Mouse (Mus musculus) ES-E14 (cell line): ENCODE results near the gene Robo1. TPM values are rescaled to one million over a fixed set of nuclear protein-coding genes. Genes with fewer than 3 reads are reported as not detected.

Experiments used
- DNase-seq: peaks from one replicate; pipeline ENCODE4 v3.0.0-alpha.2; 2013; ENCODE audit warnings: low read depth, low spot score
- H3K27ac ChIP-seq: 2 replicates; pipeline ENCODE4 v1.5.1; 2012; ENCODE audit warnings: low read depth, mild to moderate bottlenecking, low read length, moderate library complexity, mixed read lengths; ENCODE audit not compliant: poor library complexity, insufficient read depth, severe bottlenecking
- H3K36me3 ChIP-seq: 2 replicates; pipeline ENCODE4 v1.6.1; 2012; ENCODE audit warnings: mild to moderate bottlenecking, low read length, moderate library complexity, mixed read lengths; ENCODE audit not compliant: control insufficient read depth, poor library complexity, insufficient read depth, severe bottlenecking
- H3K4me1 ChIP-seq, 2 experiments: fragments of 150-350 bp in 1 of 2; sonication (generic) in 1 of 2; 2 replicates each; pipeline ENCODE4 v1.6.1; 2012; ENCODE audit warnings: low read length in 2 of 2, mild to moderate bottlenecking in 1 of 2, mixed read lengths in 1 of 2; ENCODE audit not compliant: control insufficient read depth in 2 of 2, insufficient read depth in 2 of 2, poor library complexity in 1 of 2
- H3K4me3 ChIP-seq, 2 experiments: fragments of 150-350 bp in 1 of 2; sonication (generic) in 1 of 2; 2 replicates each; pipeline ENCODE4 v1.5.1; 2012; ENCODE audit warnings: low read length in 2 of 2, low read depth in 1 of 2, mild to moderate bottlenecking in 1 of 2, mixed read lengths in 1 of 2; ENCODE audit not compliant: insufficient read depth in 1 of 2, poor library complexity in 1 of 2, severe bottlenecking in 1 of 2
- H3K9ac ChIP-seq: 2 replicates; pipeline ENCODE4 v1.6.1; 2012; ENCODE audit warnings: low read depth, mild to moderate bottlenecking, low read length, mixed read lengths; ENCODE audit not compliant: poor library complexity, insufficient read depth, severe bottlenecking
- H3K9me3 ChIP-seq: fragments of 150-350 bp; sonication (generic); 2 replicates; pipeline ENCODE4 v1.6.1; 2012; ENCODE audit warnings: low read depth, mild to moderate bottlenecking, low read length; ENCODE audit not compliant: control insufficient read depth, insufficient read depth
- CHD2 ChIP-seq: IDR thresholded peaks from 2 replicates; pipeline ENCODE4 v1.6.1; 2014; ENCODE audit warnings: mild to moderate bottlenecking, low read depth, low read length, inconsistent platforms
- HCFC1 ChIP-seq: IDR thresholded peaks from 2 replicates; pipeline ENCODE4 v1.6.1; 2012; ENCODE audit warnings: low read length, inconsistent platforms, borderline replicate concordance; ENCODE audit not compliant: insufficient read depth
- MAFK ChIP-seq: IDR thresholded peaks from 2 replicates; pipeline ENCODE4 v1.6.1; 2014; ENCODE audit warnings: mild to moderate bottlenecking, low read depth, low read length, inconsistent platforms; ENCODE audit not compliant: insufficient read depth
- ZC3H11A ChIP-seq: IDR thresholded peaks from 2 replicates; pipeline ENCODE4 v1.6.1; 2012; ENCODE audit warnings: low read depth, mild to moderate bottlenecking, inconsistent platforms, low read length, borderline replicate concordance
- ZNF384 ChIP-seq: IDR thresholded peaks from 2 replicates; pipeline ENCODE4 v1.6.1; 2012; ENCODE audit warnings: low read depth, low read length, inconsistent platforms
- in situ Hi-C, 2 experiments: fragments of 600-800 bp; cut with MboI; formaldehyde crosslinking; loops; one replicate each; pipeline ENCODE4 v1.15.1; 2025; ENCODE audit warnings: low sequenced_read_pairs in 2 of 2, inconsistent platforms in 1 of 2; ENCODE audit not compliant: unreplicated experiment in 2 of 2
- total RNA-seq: library from RNA; depleted of rRNA; stranded (reverse); fragments of 300-350 nt; gene quantifications from 2 replicates; pipeline ENCODE4 v1.2.3, GENCODE M21; 2012

The Robo1 gene
- total RNA-seq, 1 experiment: 20.5 TPM

DNA sequence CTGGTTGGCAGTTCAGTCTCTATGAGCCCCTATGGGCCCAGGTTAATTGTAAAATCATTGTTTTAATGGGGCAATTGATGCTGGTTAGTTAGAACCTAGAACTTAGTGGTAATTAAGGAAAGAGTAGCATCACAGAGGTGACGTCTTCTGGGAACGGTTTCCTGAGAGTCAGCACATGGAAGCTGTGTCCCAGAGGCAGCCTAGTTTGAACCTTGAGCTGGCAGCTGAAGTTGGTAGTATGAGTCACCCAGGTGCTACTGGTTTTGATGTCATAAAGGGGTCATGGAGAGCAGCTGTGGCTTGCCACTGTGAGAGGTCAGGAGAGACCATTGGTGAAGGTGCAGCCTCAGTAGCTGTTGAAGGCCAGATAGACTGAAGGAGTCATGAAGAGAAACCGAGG lies 763.9 kb downstream of the Robo1 start:
- DNase-seq: no peak

DNA sequence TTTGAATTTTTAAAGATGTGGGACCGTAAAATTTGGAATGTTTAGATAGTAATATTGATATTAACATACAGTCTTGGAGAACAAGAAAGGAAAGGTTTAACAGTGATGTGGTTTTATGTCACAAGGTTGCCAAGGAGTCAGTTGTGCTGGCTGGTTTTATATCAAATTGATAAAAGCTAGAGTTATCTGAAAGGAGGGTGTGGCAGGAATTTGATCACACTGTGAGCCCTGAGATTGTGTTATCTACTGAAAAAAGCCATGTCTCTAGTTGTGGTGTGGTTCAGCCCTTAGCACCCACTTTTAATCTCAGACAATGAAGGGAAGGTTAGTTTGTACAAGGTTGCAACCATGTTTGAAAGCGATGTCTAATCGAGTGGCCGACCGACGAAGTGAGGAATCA lies 764.8 kb downstream of the Robo1 start:
- TF ChIP-seq HCFC1: no peak
- no peak for TF ChIP-seq CHD2
- TF ChIP-seq ZC3H11A: no peak
- no peak for TF ChIP-seq MAFK
- TF ChIP-seq ZNF384: no peak
- no peaks in the 10 kb centered on the region for H3K9me3 ChIP-seq
- no peaks in the 10 kb centered on the region for H3K36me3 ChIP-seq
- no peak overlapping the region for H3K9ac ChIP-seq
- in situ Hi-C loops: no loop called here
- DNase-seq: no peak
- no peaks in the 10 kb centered on the region for H3K4me1 ChIP-seq
- H3K4me3 ChIP-seq: no peak overlapping the region
- H3K27ac ChIP-seq: no peak overlapping the region

More for the DNA sequence above, 763.9 kb downstream of the Robo1 start:
- Histone ChIP-seq H3K36me3 (no peaks in the 10 kb centered on the region), H3K4me1 (no peaks in the 10 kb centered on the region), H3K9me3 (no peaks in the 10 kb centered on the region), H3K27ac (no peak overlapping the region), H3K9ac (no peak overlapping the region), H3K4me3 (no peak overlapping the region)
- no peak for TF ChIP-seq ZNF384
- no peak for TF ChIP-seq MAFK
- no peak for TF ChIP-seq ZC3H11A
- TF ChIP-seq HCFC1: no peak
- no peak for TF ChIP-seq CHD2
- in situ Hi-C loops: no loop called here

DNA sequence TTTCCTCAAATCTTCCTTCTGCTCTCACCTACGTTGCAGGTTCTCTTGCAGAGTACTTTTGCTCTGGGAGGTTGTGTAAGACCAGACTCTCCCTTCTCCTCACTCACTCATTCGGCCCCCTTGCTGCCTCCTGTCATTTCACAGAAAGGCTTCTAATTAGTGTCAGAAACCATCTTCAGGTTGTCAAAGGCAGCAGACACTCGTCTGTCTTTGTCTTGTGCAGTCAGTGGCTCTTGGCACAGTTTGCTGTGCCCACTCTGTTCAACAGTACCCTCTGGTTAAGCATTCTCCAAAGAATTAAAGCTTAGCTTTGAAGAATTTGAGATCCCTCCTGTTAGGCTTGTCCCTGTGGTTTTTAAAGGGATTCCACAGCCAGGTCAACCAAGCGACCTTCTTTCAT lies 774.3 kb downstream of the Robo1 start:
- Histone ChIP-seq H3K27ac (no peak overlapping the region), H3K36me3 (no peaks in the 10 kb centered on the region), H3K4me1 (no peaks in the 10 kb centered on the region), H3K9ac (no peak overlapping the region), H3K9me3 (no peaks in the 10 kb centered on the region), H3K4me3 (no peak overlapping the region)
- DNase-seq: no peak
- in situ Hi-C loops: no loop called here
- TF ChIP-seq CHD2: no peak
- no peak for TF ChIP-seq ZNF384
- TF ChIP-seq MAFK: no peak
- TF ChIP-seq HCFC1: no peak
- no peak for TF ChIP-seq ZC3H11A

DNA sequence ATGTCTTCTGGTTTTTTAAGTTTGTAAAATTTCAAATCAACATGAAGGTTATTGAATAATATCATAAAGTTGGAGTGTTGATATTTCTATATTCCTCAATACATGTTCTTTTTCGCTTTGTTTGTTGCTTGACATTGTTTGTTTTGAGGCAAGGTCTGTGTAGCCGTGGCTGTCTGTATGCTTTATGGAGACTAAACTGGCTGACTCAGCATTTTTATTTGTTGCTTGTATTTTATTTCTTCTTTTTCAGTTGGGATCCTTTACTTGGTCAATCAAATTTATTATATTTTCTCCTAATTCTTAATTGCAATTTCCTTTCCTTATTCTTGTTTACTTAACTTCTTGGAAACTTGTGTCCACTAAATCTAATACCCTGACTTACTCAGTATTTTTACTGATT lies 775.0 kb downstream of the Robo1 start:
- in situ Hi-C loops: no loop called here

More for the DNA sequence above, 775.0 kb downstream of the Robo1 start:
- no peak overlapping the region for H3K27ac ChIP-seq
- TF ChIP-seq CHD2 (no peak), MAFK (peak; percentile 97), HCFC1 (no peak)
- H3K36me3 ChIP-seq: no peaks in the 10 kb centered on the region
- no peaks in the 10 kb centered on the region for H3K4me1 ChIP-seq
- DNase-seq: no peak
- no peak overlapping the region for H3K4me3 ChIP-seq
- H3K9ac ChIP-seq: no peak overlapping the region
- no peaks in the 10 kb centered on the region for H3K9me3 ChIP-seq
